Mouse (Mus musculus) kidney, postnatal 10 days (tissue): ENCODE results near the gene Ms4a18.

Experiments used
- DNase-seq: peaks from one replicate; pipeline ENCODE4 v3.0.0; 2021; ENCODE audit warnings: mixed read lengths

The Ms4a18 gene

DNA sequence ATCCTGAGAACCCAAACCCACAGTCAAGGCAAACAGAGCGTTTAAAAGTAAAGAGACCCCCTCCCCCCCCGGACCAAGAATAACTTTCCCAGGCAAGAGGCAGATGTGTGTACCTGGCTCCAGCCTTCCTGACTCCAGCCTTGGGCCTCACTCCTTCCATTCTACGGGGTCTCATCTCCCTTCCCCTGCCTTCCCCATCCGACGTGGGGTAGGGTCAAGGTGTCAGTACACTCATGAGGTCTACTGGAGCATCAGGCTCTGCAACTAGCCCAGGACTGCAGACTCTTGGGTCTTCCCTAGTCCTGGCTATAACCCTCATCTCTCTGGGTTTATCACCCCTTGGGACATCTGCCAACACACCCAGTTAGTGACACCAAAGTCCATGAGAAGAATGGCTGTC lies 37.6 kb downstream of the Ms4a18 start:
- no peak for DNase-seq

DNA sequence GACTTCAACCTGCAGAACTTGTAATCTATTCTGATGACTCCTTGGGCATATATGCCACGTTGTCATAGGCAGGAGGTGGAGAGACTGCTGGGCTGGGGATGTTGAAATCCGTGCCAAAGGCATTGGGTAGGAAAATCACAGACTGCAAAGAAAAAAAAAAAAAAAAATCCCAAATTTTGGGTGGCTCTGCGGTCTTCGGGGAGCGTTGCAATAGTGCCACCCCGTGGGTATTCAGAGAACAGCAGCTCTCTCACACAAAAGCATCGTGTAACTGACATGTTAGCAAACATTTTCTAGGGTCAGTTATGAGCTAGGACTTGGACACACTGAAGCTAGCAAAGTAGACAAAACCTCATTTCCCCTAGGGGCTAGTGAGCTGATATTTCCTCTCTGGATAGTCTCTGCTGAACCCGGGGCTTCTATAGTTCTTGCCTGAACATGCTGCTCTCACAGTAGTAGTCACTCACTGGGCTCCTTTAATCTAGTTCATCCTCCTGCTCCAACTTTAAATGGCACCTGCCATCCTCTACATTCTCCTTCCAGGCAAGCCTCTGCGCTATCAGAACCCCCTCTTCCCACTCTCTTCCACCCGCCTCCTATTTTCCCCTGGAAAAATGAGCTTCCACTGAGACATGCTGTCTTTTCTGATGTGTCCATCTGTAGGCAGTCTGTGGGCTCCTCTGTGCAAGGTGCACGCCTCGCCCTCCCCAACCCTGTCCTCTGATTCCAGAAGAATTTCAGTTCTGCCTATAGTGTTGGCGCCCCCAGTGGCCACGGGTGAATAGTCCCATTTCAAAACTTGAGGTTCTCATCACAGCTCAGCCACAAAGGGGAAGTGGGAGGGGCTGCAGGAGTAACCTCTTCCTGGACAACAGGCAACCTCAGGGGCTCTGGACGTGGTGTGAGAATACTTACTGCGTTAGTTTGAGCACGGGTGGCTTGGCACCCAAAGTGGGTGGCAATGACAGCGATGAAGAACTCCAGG lies 38.4 kb downstream of the Ms4a18 start:
- peak; percentile 90 for DNase-seq

DNA sequence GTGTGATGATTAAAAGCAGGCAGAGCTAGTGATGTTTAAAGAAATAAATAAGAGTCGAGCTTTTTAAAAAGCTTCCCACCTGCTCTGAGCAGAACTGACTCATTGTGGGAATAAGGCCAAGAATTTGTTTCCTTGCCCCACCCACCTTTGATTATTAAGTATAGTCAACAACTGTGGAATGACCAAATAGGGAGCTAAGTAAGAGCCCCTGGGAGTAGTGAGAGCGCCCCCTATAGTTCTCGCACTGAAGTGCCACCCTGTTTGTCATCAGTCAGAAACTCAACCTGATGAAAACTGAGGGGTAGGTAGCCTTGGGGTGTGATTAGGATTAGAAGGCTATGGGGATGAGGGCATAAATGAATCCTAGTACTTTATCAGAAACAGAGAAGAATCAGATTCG lies 41.5 kb downstream of the Ms4a18 start:
- no peak for DNase-seq

- no peak for DNase-seq
These were observed 42.6 kb downstream of the Ms4a18 start for GRCm38 (mm10) chr19:10975187-10975586.

GRCm38 (mm10) chr19:10974238-10974865 lies 43.5 kb downstream of the Ms4a18 start, which contains the start of gene Ms4a10:
TSS of gene Ms4a10 (minus strand) at chr19:10974670.
- peak; percentile 53 for DNase-seq

- no peak for DNase-seq
These were observed 44.6 kb downstream of the Ms4a18 start for GRCm38 (mm10) chr19:10973187-10973586.

- no peak for DNase-seq
These were observed 45.2 kb downstream of the Ms4a18 start for GRCm38 (mm10) chr19:10972660-10973059.

- DNase-seq: no peak
These were observed 47.4 kb downstream of the Ms4a18 start for GRCm38 (mm10) chr19:10970457-10970856.

DNA sequence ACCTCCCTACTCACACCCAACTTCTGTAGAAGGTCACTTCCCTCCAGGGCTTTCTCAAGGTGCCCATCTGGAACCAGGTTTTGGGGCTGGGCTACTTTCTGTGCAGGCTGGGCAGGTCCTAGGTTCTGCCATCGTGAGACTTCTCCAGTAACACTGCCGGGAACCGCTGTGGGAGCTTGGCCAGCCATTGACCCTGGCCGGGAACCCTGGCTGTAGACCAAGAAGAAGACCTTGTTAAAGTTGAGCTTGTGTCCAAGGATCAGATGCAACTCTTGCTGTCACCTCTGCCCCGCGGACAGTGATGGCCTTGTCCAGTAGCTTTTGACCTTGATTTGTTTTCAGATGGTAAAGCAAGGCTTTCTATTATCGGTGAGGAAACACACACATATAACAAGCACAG lies 49.3 kb downstream of the Ms4a18 start:
- no peak for DNase-seq

- no peak for DNase-seq
These were observed 52.1 kb downstream of the Ms4a18 start for GRCm38 (mm10) chr19:10965721-10966120.

DNA sequence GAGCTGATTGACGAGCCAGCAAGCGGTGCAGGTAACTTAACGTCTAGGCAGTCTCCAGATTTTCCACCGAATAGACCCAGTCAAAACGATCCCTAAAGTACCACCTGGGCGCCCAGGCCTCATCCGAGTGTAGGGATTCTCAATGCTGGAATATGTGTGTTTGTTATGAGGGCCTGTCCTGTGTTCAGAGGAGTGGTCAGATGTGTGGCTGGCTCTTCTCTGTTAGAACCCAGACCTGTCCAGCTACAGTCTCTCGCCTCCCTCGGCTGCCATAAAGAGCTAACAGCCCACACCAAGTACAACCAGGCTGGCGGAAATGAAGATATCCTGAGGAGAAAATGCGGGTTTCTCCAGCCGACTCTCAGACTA lies 57.9 kb downstream of the Ms4a18 start:
- no peak for DNase-seq

DNA sequence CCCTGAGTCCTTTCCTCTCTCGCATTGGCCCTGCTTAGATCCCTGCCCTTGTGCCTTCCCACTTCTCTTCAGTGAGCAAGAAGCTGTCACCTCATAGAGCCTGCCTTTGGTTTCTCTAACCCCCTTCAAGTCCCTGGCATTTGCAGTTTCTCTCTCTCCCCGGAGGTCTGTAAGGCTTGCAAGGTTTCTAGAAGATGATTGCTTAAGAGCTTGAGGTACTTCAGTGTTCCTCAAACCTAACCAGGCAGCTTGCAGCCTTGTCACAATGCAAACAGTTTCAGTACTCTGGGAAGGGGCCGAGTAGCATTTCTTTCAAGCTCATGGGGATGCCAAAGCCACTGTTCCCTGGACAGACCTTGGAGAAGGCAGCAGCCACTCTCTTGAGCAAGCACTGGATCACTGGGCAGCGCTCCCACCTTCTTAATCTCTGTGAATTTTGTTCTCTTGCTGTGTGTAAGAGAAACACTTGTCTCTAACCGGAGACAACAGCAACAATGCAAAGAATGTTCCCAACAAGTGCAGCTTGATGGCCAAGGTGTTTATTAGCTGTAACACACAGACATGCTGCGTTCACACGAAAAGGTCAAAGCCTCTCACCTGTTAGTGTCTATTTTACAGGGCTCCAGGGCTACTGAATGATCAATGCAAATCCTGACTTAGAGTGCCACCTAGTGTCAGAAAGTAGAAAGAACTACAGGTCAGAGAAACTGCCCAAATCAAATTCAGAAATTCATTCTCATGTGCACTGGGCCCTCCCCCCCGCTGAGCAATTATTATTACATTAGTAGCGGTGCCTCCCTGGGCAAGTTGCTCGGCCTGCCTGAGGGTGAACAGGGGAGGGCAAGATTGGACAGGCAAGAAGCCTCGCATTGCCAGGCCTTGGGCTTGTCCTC lies 58.5 kb downstream of the Ms4a18 start:
- DNase-seq: peak; percentile 56

GRCm38 (mm10) chr19:10952021-10952939 lies 65.6 kb downstream of the Ms4a18 start:
- peak; percentile 82 for DNase-seq

- no peak for DNase-seq
These were observed 68.3 kb downstream of the Ms4a18 start for GRCm38 (mm10) chr19:10949558-10949957.

GRCm38 (mm10) chr19:10949112-10949511 lies 68.7 kb downstream of the Ms4a18 start, which contains the start of gene Ccdc86:
TSS of gene Ccdc86 (minus strand) at chr19:10949266.
- DNase-seq: peak; percentile 99

DNA sequence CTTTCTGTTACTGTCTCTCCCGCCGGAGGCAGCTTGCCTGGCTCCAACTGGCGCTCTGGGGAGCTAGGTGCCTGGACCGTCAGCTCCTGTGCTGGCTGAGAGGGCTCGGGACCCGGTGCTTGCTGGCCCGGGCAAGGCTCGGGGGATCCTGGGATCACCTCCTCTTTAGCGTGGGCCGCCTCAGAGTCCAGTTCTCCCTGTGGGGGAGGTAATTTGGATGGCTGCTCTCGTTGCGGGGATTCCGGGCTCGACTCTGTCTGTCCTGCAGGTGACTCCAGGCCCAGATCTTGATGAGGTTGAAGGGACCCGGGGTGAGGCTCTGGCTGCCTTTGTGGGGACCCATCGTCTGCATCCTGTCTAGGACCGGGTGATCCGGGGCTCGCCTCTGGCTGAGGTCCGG lies 69.4 kb downstream of the Ms4a18 start:
- DNase-seq: peak; percentile 26

DNA sequence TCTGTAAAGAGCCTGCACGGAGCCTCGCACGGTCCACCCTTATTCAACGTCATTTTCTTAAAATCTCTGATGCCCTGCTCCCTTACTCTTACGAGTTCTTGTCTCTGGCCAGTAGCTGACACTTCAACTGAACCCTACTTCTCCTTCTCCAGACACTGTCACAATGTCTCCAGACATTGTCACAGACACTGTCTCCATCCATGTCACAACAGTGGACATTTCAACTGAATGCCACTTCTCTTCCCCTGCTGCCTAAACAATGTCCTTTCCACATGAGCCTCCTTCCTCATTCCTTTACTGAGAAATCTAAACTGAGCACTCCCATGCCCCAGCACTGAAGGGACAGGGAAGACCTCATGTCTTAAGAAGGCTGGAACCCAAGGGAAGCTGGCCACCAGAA lies 70.6 kb downstream of the Ms4a18 start:
- no peak for DNase-seq
